Mouse (Mus musculus) stomach, postnatal 0 days (tissue): ENCODE data around the gene Sqstm1. TPM values are rescaled to one million over a fixed set of nuclear protein-coding genes. Genes with fewer than 3 reads are reported as not detected.

ENCODE experiments used
- ATAC-seq: fragments of 200-750 bp; cut with Nextera tagmentation; 2 replicates; pipeline ENCODE4 v1.8.0; 2017; ENCODE audit not compliant: low FRiP score, low TSS enrichment
- DNase-seq: peaks from one replicate; pipeline ENCODE4 v3.0.0-alpha.2; 2016; ENCODE audit warnings: low spot score
- H3K27ac ChIP-seq: fragments of 300-500 bp; sonication (generic); replicated peaks from 2 replicates; pipeline ENCODE4 v1.5.1; 2014; ENCODE audit warnings: mild to moderate bottlenecking, control low read depth
- H3K27me3 ChIP-seq: fragments of 300-500 bp; sonication (generic); 2 replicates; pipeline ENCODE4 v1.6.1; 2014; ENCODE audit warnings: low read length; ENCODE audit not compliant: control insufficient read depth, insufficient read depth
- H3K36me3 ChIP-seq: fragments of 300-500 bp; sonication (generic); 2 replicates; pipeline ENCODE4 v1.6.1; 2014; ENCODE audit warnings: low read length, mixed read lengths; ENCODE audit not compliant: control insufficient read depth, insufficient read depth
- H3K4me1 ChIP-seq: fragments of 300-500 bp; sonication (generic); replicated peaks from 2 replicates; pipeline ENCODE4 v1.6.1; 2014; ENCODE audit warnings: antibody characterized with exemption; ENCODE audit not compliant: control insufficient read depth, insufficient read depth
- H3K4me2 ChIP-seq: fragments of 300-500 bp; sonication (generic); replicated peaks from 2 replicates; pipeline ENCODE4 v1.6.1; 2014; ENCODE audit warnings: low read depth, mild to moderate bottlenecking, control low read depth, moderate library complexity
- H3K4me3 ChIP-seq: fragments of 300-500 bp; sonication (generic); 2 replicates; pipeline ENCODE4 v1.5.1; 2014; ENCODE audit warnings: low read depth, low read length, control low read depth
- H3K9ac ChIP-seq: fragments of 300-500 bp; sonication (generic); 2 replicates; pipeline ENCODE4 v1.6.1; 2014; ENCODE audit warnings: mild to moderate bottlenecking, low read length, control low read depth, mixed read lengths
- H3K9me3 ChIP-seq: fragments of 300-500 bp; sonication (generic); 2 replicates; pipeline ENCODE4 v1.6.1; 2016; ENCODE audit warnings: low read length; ENCODE audit not compliant: control insufficient read depth
- CTCF ChIP-seq: IDR thresholded peaks from 2 replicates; pipeline ENCODE4 v1.5.1; 2016; ENCODE audit warnings: antibody characterized with exemption, low read depth, mild to moderate bottlenecking, moderate library complexity
- EP300 ChIP-seq: optimal IDR thresholded peaks from 2 replicates; pipeline ENCODE3; 2016; ENCODE audit warnings: antibody characterized with exemption
- WGBS: fragments of 180-500 bp; shearing (Covaris S2); extraction: QIAGEN DNeasy Blood & Tissue Kit; methylation state at CpG from one replicate; pipeline ENCODE4 v1.1.7; 2014; 5-methylcytosine and 5-hydroxymethylcytosine counted together
- polyA plus RNA-seq: library from polyadenylated mRNA; unstranded; fragments of >200 nt; fragmentation: Nextera tagmentation; extraction: Ambion mirVana; gene quantifications from 2 replicates; pipeline ENCODE4 v1.2.1, GENCODE M21; 2015

The Sqstm1 gene
- polyA plus RNA-seq, 1 experiment from 2014 or later: 211 TPM

DNA sequence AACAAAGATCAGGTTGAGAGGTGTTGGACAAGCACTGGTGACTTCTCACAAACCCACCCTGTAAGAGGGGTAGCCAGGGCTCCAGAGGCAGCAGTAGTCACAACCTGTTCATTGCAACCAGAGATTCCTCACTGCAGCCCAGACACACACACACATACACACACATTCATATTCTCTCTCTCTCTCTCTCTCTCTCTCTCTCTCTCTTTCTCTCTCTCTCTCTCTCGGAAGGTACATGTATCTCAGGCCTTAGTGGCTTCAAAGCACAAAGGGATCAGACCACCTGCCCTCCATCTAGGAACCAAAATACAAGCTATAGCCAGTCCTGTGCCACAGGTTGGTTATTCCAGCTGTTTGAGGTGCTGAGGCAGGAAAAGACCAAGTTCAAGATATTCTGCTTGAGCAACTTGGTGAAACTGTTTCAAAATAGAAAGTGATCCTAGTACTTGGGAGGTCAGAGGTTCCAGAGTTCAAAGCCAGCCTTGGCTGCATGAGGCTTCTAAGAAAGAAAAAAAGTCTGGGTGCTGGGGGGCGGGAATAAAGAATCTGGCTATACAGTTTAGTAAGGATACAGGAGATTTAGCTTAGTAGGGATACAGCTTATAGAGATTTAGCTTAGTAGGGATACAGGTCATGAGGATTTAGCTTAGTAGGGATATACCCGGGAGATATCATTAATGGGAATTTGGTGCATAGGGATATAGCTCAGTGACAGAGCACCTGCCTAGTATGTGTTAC is 864 bp upstream of the Sqstm1 start:
- H3K27ac ChIP-seq: peak overlapping the region; percentile 100
- H3K4me1 ChIP-seq: peaks cover 13% of the 10 kb centered on the region; the same call in 1 of the 2 replicates
- ATAC-seq: no peak
- H3K9ac ChIP-seq: peak overlapping the region; percentile 100
- peaks cover 9% of the 10 kb centered on the region for H3K36me3 ChIP-seq
- DNase-seq: no peak
- H3K4me3 ChIP-seq: peak overlapping the region; percentile 100
- H3K9me3 ChIP-seq: no peaks in the 10 kb centered on the region
- 96% methylated on average over 3 of the region's 3 CpGs for WGBS
- H3K4me2 ChIP-seq: peak overlapping the region; percentile 69
- H3K27me3 ChIP-seq: no peaks in the 10 kb centered on the region
- TF ChIP-seq CTCF (no peak), EP300 (no peak)

DNA sequence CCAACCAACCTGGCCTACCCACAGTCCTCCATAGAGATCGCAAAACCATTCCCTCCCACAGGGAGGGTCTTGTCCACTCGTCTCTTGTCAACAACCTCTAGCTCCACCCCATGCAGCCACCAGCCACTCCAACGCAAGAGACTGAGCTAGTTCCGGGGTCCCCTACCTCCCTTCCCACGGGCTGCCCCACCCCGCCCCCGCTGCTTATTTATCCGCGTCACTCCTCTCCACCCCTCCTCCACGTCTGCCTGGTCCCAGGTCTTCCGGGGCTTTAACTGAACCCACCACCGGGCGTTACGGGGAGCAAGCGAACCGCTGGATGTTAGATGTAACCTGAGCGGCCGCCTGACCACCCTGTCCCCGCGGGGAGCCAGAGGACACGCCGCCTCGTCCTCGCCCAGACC is 524 bp downstream of the Sqstm1 start:
- no peaks in the 10 kb centered on the region for H3K9me3 ChIP-seq
- TF ChIP-seq EP300 (no peak), CTCF (no peak)
- WGBS: under 1% methylated on average over 23 of the region's 24 CpGs
- ATAC-seq (peak; percentile 88), DNase-seq (peak; percentile 96)
- H3K9ac ChIP-seq: peak overlapping the region; percentile 100
- peak overlapping the region; percentile 100 for H3K4me3 ChIP-seq
- peaks cover 13% of the 10 kb centered on the region; the same call in 1 of the 2 replicates for H3K4me1 ChIP-seq
- H3K27ac ChIP-seq: peak overlapping the region; percentile 100
- H3K27me3 ChIP-seq: no peaks in the 10 kb centered on the region
- peak overlapping the region; percentile 69 for H3K4me2 ChIP-seq
- H3K36me3 ChIP-seq: peaks cover 18% of the 10 kb centered on the region

- Histone ChIP-seq H3K9ac (no peak overlapping the region), H3K27me3 (no peaks in the 10 kb centered on the region), H3K27ac (no peak overlapping the region), H3K4me2 (no peak overlapping the region), H3K4me3 (no peak overlapping the region), H3K4me1 (peaks cover 8% of the 10 kb centered on the region; the same call in 1 of the 2 replicates), H3K36me3 (peaks cover 31% of the 10 kb centered on the region), H3K9me3 (no peaks in the 10 kb centered on the region)
- TF ChIP-seq CTCF (no peak), EP300 (no peak)
- DNase-seq (no peak), ATAC-seq (no peak)
- 86% methylated on average over 5 of the region's 5 CpGs for WGBS
Measured at GRCm38 (mm10) chr11:50208039-50208438, 2.6 kb downstream of the Sqstm1 start.

DNA sequence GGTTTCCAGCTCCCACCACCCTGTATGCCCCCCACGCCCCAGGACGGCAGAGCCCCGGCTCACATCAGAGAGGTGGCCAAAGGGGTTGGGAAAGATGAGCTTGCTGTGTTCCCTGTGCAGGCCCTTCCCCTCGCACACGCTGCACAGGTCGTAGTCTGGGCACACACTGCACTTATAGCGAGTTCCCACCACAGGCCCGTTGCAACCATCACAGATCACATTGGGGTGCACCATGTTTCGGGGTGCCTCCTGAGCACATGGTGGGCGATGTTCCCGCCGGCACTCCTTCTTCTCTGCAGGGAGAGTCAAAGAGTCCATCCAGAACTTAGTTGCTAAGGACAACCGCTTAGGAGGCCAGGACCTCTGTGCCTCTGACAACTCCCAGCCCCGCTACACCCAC is 3.3 kb downstream of the Sqstm1 start:
- 0 out of 2 replicates have a peak, but pooled peaks cover 4% of the 10 kb centered on the region for H3K4me1 ChIP-seq
- WGBS: 95% methylated on average over 14 of the region's 14 CpGs
- DNase-seq (no peak), ATAC-seq (no peak)
- H3K9ac ChIP-seq: no peak overlapping the region
- no peak overlapping the region for H3K4me3 ChIP-seq
- H3K4me2 ChIP-seq: no peak overlapping the region
- H3K36me3 ChIP-seq: peaks cover 37% of the 10 kb centered on the region
- no peaks in the 10 kb centered on the region for H3K27me3 ChIP-seq
- no peak overlapping the region for H3K27ac ChIP-seq
- TF ChIP-seq CTCF (no peak), EP300 (no peak)
- no peaks in the 10 kb centered on the region for H3K9me3 ChIP-seq

DNA sequence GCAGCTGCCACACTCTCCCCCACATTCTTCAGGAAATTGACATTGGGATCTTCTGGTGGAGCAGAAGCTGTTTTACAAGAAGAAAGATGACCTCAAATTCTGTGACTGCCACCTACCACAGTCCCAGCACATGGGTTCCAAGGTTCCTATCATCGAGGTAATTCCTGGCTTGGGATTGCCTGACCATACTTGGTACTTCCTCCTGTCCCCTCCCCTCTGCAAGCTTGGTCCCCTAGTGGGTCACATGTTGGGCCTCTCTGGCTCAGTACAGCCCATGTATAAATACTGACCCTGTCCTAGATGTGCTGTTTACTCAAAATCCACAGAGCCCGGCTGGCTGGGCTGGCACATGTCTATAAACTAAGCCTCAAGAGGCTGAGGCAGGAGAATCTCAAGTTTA is 4.6 kb downstream of the Sqstm1 start:
- no peak overlapping the region for H3K27ac ChIP-seq
- H3K4me3 ChIP-seq: no peak overlapping the region
- H3K4me2 ChIP-seq: no peak overlapping the region
- H3K36me3 ChIP-seq: peaks cover 45% of the 10 kb centered on the region
- no peaks in the 10 kb centered on the region for H3K9me3 ChIP-seq
- ATAC-seq (no peak), DNase-seq (no peak)
- H3K9ac ChIP-seq: no peak overlapping the region
- no peaks in the 10 kb centered on the region for H3K27me3 ChIP-seq
- TF ChIP-seq EP300: no peak
- TF ChIP-seq CTCF: no peak
- H3K4me1 ChIP-seq: 0 out of 2 replicates have a peak, but pooled peaks cover 4% of the 10 kb centered on the region
- 58% methylated on average over 2 of the region's 2 CpGs for WGBS

- Histone ChIP-seq H3K36me3 (peaks cover 50% of the 10 kb centered on the region), H3K27ac (no peak overlapping the region), H3K9me3 (no peaks in the 10 kb centered on the region), H3K4me3 (no peak overlapping the region), H3K27me3 (no peaks in the 10 kb centered on the region), H3K4me2 (no peak overlapping the region), H3K9ac (no peak overlapping the region), H3K4me1 (0 out of 2 replicates have a peak, but pooled peaks cover 4% of the 10 kb centered on the region)
- ATAC-seq: no peak
- DNase-seq: no peak
- TF ChIP-seq CTCF: no peak
- TF ChIP-seq EP300: no peak
- 84% methylated on average over 3 of the region's 3 CpGs for WGBS
Measured at GRCm38 (mm10) chr11:50205434-50205833, 5.2 kb downstream of the Sqstm1 start.
